Mouse (Mus musculus) c-Kit-positive CD71-positive TER-119-positive erythroid progenitor cells, embryonic 14.5 days (primary cell): Measurements from ENCODE around the gene Kcnmb1.
A peak's percentile ranks its signal among the peaks of the same experiment; 100 is the strongest.

Experiments
- DNase-seq: peaks from one replicate; pipeline ENCODE4 v3.0.0-alpha.2; 2013; ENCODE audit warnings: low spot score

Gene Kcnmb1

DNA sequence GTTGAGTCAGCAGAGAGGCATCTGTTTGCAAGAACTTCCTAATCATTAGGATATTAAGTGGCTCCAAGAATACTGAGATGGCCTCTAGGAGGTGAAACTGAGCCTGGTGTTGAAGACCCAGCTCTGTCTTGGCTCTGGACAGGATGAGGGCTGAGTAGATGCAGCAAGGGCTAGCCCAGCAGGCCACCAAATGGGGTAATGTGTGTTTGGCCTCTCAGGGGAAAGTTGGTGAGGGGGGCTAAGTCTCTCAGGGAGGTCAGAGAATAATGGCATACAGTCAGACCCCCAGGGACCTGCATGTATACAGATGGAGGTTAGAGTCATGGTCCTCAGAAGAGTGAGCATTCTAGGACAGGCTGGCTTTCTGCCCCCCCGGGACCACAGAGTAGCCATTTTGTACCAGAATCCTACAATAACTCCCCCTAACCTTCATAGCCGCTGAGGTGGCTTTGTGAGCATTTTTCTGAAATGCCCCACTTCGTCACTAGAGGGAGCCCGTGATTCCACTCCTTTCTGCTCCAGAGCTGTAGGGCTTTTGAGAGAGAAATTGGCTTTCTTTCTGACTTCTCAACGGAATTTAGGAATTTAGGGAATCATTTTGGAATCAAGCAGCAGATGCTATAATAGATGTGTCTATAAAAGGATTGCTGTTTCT, 39.3 kb downstream of the Kcnmb1 start:
- peak; percentile 30 for DNase-seq

DNA sequence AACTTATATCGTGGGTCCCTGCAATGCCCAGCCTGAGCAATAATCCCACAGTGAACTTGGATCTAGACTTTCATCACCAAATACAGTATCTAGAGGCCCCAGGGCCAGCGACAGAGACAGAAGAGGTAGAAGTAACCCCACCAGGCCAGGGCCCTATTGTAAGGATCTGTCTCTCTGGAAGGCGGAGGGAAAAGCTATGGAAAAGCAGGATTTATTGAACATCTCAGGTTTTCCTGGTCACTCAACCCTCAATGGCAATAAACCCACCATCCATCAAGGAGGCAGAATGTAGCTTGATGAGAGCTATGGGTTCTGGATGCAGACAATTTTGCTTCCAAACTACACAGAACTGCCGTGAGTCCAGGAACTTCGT, 39.8 kb downstream of the Kcnmb1 start:
- no peak for DNase-seq

DNA sequence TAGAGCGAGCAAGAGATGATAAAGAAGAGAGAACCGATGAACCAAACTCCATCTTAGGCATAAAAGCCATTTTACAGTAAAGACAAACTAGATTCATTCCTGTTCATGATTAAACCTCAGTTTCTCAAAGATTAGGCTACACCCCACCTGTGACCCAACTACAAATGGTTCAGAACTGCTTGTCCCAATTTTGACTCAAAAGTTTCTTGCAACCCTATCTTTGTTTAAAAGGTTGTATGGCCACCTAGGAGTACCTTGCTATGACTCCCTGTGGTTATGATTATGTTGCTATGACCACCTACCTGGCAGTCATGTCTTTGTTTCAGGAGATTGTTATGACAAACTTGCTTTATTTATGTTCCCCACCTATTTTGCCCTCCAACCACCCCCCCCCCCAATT, 44.8 kb downstream of the Kcnmb1 start:
- DNase-seq, result no peak

DNA sequence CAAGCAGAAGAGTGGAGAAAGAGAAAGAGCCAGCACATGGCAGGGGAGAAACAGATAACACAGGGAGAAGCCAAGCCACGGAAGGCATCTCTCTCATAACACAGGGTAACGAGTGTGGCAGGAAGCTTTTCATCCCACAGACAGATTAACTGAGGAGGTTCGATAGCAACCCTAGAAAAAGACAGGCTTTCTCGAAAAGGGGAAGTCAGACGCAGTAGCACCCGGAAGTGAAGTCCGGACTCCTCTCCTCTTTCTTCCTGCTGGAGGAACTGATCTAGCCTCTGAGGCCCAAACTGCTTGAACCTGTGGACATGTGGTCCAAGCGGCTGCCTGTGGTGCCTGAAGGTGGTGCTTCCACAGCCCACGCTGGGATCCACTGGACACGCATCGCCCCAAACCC, 45.4 kb downstream of the Kcnmb1 start:
- DNase-seq, result no peak

DNA sequence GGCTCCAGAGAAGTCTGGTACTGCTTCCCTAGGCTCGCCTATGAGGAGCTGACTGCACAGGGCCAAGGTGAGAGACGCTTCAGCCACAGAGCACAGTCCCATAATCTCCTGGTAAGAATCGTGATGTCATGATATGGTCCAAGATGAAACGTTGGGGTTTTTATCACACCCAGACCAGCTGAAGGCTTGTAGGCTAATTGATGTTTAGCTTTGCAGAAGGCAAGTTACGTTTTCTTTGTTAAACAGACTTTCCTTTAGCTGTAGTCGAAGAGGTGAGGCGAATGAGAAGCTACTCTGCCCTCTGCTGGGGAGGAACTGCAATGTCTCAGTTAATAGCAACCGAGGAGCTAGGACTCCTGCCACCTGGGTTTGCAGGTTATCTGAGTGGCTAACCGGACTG, 45.9 kb downstream of the Kcnmb1 start:
- DNase-seq, result peak; percentile 56

DNA sequence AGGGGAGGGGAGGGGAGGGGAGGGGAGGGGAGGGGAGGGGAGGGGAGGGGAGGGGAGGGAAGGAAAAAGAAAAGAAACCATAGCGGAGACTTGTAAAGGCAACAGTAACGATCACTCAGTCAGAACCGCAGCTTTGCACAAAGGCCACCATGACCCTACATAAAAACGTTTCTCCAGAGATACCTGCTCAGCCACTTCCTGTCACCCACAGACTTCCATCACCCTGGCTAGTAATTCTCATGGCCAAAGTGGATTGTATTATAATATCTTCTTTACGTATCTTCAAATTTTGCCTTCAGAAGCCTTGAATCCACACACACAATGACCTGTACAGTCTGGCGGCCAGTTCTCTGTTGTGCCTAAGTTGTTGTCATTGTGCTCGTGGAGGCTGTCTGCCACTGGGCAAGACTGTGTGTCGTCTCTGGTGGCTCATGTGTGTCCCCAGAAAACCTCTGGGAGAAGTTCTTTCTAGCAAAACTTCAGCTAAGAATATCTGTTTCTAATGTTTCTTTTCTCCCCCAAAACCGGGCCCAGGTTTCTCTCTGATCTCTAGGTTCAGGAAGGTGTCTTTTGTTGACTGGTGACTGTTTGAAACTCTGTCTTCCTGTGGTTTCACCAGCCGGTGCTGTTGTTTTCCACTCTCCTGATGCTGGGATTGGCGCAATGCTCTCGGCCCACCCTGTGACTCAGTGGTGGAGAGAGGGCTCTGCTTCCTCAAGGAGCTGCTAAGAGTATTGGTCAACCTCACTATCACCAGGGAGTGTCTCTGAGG, 46.7 kb downstream of the Kcnmb1 start:
- no peak for DNase-seq

DNA sequence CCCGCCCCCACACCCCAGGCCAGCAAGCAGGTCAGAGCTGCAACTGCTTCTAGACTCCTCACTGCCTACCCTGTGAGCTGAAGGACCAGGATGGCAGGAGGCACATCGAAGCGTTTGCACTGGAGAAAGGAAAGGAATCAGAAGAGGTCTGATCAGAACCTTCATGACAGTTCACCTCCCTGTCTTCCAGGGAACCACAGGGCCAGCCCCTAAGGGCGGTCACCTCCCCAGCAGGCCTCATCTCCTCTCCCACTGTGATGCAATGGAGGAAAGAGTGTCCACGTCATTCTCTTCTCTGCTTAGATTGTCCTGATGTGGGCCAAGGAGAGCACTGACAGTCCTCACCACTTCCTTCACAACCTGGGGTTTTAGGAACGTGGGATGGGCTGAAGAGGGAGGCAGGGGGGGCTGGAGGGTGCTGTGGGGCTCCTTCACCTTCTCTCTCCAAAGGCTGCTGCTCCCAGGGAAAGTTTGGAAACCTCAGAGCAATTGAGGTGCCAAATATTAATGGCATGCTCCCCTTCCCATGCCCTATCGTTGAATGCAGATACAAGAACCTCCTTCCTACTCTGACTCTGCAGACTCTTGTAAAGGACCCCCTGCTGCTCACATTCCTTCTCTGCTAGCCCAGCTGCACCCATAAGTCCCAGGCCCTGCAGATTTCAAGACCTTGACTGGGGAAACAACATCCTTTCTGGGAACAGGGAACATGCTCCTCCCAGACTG, 47.5 kb downstream of the Kcnmb1 start:
- no peak for DNase-seq

DNA sequence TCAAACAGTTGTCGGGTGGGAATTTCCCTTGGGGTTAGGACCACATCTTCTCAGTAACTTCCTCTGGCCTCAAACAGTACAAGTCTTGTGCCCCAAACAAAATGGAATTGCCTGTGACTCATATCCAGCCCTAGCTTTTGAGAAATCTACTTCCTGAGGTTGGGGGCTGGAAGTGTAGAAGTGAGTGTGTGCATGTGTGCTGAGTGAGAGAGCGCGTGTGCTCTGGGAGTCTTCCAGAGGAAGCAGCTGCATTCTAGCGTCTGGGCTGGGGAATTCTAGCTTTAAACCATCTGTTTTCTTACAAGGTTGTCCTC, 48.0 kb downstream of the Kcnmb1 start:
- no peak for DNase-seq

DNA sequence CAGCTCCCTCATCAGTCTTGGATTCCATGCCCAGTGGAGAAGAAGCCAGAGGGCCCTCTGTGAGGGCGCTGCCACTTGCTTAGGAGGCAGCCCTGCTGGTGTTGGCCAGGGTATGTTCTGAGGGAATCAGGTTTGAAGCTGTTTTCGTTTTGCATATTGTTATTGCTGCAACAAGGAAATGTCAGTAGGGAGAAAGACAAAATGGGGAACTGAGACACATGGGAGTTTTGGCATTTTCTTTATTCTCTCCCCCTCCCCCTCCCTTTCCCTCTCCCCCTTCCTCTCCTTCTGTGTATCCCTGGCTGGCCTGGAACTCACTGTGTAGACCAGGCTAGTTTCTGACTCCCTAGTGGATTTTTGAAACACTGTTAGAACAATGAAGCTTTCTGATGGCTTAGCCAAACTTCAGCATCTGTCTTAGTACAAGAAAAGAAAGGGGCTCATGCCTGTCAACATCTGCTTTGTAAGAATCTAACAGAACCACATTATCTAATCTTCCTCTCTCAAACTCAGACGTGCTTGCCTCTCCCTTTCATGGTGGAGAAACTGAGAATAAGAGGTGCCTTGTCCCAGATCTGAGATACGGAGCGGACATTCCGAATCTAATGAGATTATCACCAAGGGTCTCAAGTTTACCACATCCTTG, 49.3 kb downstream of the Kcnmb1 start:
- DNase-seq, result no peak
